Mouse (Mus musculus): ENCODE data around the gene Fem1b.
"Not testable (repeated sequence)": the region's sequence is repeated elsewhere in the genome, so short reads cannot be mapped to it uniquely, and the experiment has no call there.

- not testable (repeated sequence) for TF ChIP-seq GATA1 (IDR thresholded peaks at IDR 0.05; ENCODE audit: borderline replicate concordance, low read length); FLI1 (IDR thresholded peaks at IDR 0.05; ENCODE audit: low read length)
These were observed 8.2 kb upstream of the Fem1b start for GRCm38 (mm10) chr9:62819910-62820309.

Data from megakaryocyte, embryonic 14.5 days (primary cell).